Mouse (Mus musculus): Measurements from ENCODE around the gene Cnot6. TPM values are rescaled to one million over a fixed set of nuclear protein-coding genes. Genes with fewer than 3 reads are reported as not detected.

Cnot6 gene
- polyA plus RNA-seq, 1 experiment from 2014 or later: 42.4 TPM

GRCm38 (mm10) chr11:49727877-49728276 lies 15.4 kb upstream of the Cnot6 start:
- H3K4me3 ChIP-seq (ENCODE audit: control insufficient read depth in 1 of 2, insufficient read depth in 1 of 2, low read depth in 1 of 2, low read length in 2 of 2): no peak overlapping the region
- ATAC-seq (ENCODE audit: insufficient number of reproducible peaks, insufficient read depth, low FRiP score, low read depth): no peak
- WGBS: 3% methylated on average over 3 of the region's 3 CpGs
- H3K27ac ChIP-seq (replicated peaks in 1 of 2; ENCODE audit: control insufficient read depth in 1 of 2, insufficient read depth in 1 of 2, low read depth in 2 of 2, low read length in 2 of 2): no peak overlapping the region
- no peak overlapping the region for H3K4me2 ChIP-seq (ENCODE audit: low read length)
- H3K9ac ChIP-seq (ENCODE audit: low read length): no peak overlapping the region
- no peaks in the 10 kb centered on the region for H3K27me3 ChIP-seq (ENCODE audit: control insufficient read depth, insufficient read depth, low read length)
- H3K9me3 ChIP-seq (ENCODE audit: control insufficient read depth, low read length): no peaks in the 10 kb centered on the region
- no peaks in the 10 kb centered on the region for H3K36me3 ChIP-seq (ENCODE audit: control insufficient read depth, insufficient read depth, low read length)
- H3K4me1 ChIP-seq (ENCODE audit: control insufficient read depth in 2 of 2, insufficient read depth in 2 of 2, low read length in 2 of 2): peaks cover 7 to 10% of the 10 kb centered on the region in 2 experiments; a peak in 3 of 4 replicates

DNA sequence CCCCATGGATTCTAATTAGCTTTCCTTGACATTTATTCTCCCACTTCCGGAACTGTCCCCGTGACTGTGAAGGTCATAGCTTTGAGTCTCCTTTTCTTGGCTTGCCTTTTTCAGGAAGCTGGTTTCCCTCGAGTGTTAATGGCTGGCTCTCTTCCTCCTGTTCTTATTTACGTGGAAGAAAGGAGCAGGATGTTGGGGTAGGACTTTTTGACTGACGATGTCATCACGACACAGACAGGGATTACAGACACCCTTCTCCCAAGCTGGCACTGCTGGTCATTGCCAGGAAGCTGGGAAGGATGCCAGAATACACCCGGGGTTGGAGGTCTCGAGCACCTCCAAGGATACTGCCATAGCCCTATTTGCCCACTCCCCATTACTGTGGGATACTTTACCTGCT lies 14.3 kb upstream of the Cnot6 start:
- ATAC-seq (ENCODE audit: insufficient number of reproducible peaks, insufficient read depth, low FRiP score, low read depth): no peak
- Histone ChIP-seq H3K9me3 (ENCODE audit: control insufficient read depth, low read length) (no peaks in the 10 kb centered on the region), H3K36me3 (ENCODE audit: control insufficient read depth, insufficient read depth, low read length) (no peaks in the 10 kb centered on the region), H3K27me3 (ENCODE audit: control insufficient read depth, insufficient read depth, low read length) (no peaks in the 10 kb centered on the region), H3K9ac (ENCODE audit: low read length) (no peak overlapping the region), H3K27ac (replicated peaks in 1 of 2; ENCODE audit: control insufficient read depth in 1 of 2, insufficient read depth in 1 of 2, low read depth in 2 of 2, low read length in 2 of 2) (no peak overlapping the region), H3K4me3 (ENCODE audit: control insufficient read depth in 1 of 2, insufficient read depth in 1 of 2, low read depth in 1 of 2, low read length in 2 of 2) (no peak overlapping the region), H3K4me1 (ENCODE audit: control insufficient read depth in 2 of 2, insufficient read depth in 2 of 2, low read length in 2 of 2) (peaks cover 7 to 10% of the 10 kb centered on the region in 2 experiments; a peak in 3 of 4 replicates), H3K4me2 (ENCODE audit: low read length) (no peak overlapping the region)
- WGBS: 37% methylated on average over 8 of the region's 8 CpGs

- Histone ChIP-seq H3K36me3 (ENCODE audit: control insufficient read depth, insufficient read depth, low read length) (no peaks in the 10 kb centered on the region), H3K9ac (ENCODE audit: low read length) (no peak overlapping the region), H3K4me3 (ENCODE audit: control insufficient read depth in 1 of 2, insufficient read depth in 1 of 2, low read depth in 1 of 2, low read length in 2 of 2) (no peak overlapping the region), H3K9me3 (ENCODE audit: control insufficient read depth, low read length) (no peaks in the 10 kb centered on the region), H3K4me1 (ENCODE audit: control insufficient read depth in 2 of 2, insufficient read depth in 2 of 2, low read length in 2 of 2) (peaks cover 3 to 16% of the 10 kb centered on the region in 2 experiments; a peak in 3 of 4 replicates), H3K27me3 (ENCODE audit: control insufficient read depth, insufficient read depth, low read length) (no peaks in the 10 kb centered on the region), H3K4me2 (ENCODE audit: low read length) (no peak overlapping the region), H3K27ac (replicated peaks in 1 of 2; ENCODE audit: control insufficient read depth in 1 of 2, insufficient read depth in 1 of 2, low read depth in 2 of 2, low read length in 2 of 2) (no peak overlapping the region)
- 77% methylated on average over 2 of the region's 2 CpGs for WGBS
- no peak for ATAC-seq (ENCODE audit: insufficient number of reproducible peaks, insufficient read depth, low FRiP score, low read depth)
Measured at GRCm38 (mm10) chr11:49724676-49725075, 12.2 kb upstream of the Cnot6 start.

GRCm38 (mm10) chr11:49723281-49723680 lies 10.8 kb upstream of the Cnot6 start:
- 79% methylated on average over 2 of the region's 2 CpGs for WGBS
- H3K9me3 ChIP-seq (ENCODE audit: control insufficient read depth, low read length): no peaks in the 10 kb centered on the region
- no peaks in the 10 kb centered on the region for H3K27me3 ChIP-seq (ENCODE audit: control insufficient read depth, insufficient read depth, low read length)
- no peaks in the 10 kb centered on the region for H3K36me3 ChIP-seq (ENCODE audit: control insufficient read depth, insufficient read depth, low read length)
- no peak overlapping the region for H3K9ac ChIP-seq (ENCODE audit: low read length)
- H3K4me1 ChIP-seq (ENCODE audit: control insufficient read depth in 2 of 2, insufficient read depth in 2 of 2, low read length in 2 of 2): peaks cover 0 to 16% of the 10 kb centered on the region in 2 experiments; a peak in 2 of 4 replicates
- no peak overlapping the region for H3K4me3 ChIP-seq (ENCODE audit: control insufficient read depth in 1 of 2, insufficient read depth in 1 of 2, low read depth in 1 of 2, low read length in 2 of 2)
- H3K27ac ChIP-seq (replicated peaks in 1 of 2; ENCODE audit: control insufficient read depth in 1 of 2, insufficient read depth in 1 of 2, low read depth in 2 of 2, low read length in 2 of 2): no peak overlapping the region
- no peak overlapping the region for H3K4me2 ChIP-seq (ENCODE audit: low read length)
- ATAC-seq (ENCODE audit: insufficient number of reproducible peaks, insufficient read depth, low FRiP score, low read depth): no peak

DNA sequence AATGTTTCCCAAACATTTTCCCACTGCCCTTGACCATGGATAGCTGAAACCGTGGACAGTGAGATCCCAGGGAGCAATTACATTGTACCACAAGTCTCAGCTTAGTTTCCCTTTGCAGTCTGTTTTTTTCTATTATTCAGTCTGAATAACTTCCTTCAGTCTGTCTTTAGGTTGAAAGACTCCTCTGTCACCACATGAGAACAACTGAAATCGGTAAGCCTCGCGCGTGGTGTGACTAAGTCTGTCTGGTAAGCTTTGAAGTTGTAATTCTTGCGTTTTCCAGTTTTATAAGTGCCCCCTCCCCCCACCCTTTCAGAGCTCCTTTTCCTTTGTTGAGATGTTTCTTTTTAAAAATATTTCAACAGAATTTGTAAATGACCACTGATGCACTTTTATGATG lies 10.2 kb upstream of the Cnot6 start:
- no peaks in the 10 kb centered on the region for H3K27me3 ChIP-seq (ENCODE audit: control insufficient read depth, insufficient read depth, low read length)
- peaks cover 0 to 16% of the 10 kb centered on the region in 2 experiments; a peak in 2 of 4 replicates for H3K4me1 ChIP-seq (ENCODE audit: control insufficient read depth in 2 of 2, insufficient read depth in 2 of 2, low read length in 2 of 2)
- H3K27ac ChIP-seq (replicated peaks in 1 of 2; ENCODE audit: control insufficient read depth in 1 of 2, insufficient read depth in 1 of 2, low read depth in 2 of 2, low read length in 2 of 2): no peak overlapping the region
- no peak overlapping the region for H3K4me2 ChIP-seq (ENCODE audit: low read length)
- ATAC-seq (ENCODE audit: insufficient number of reproducible peaks, insufficient read depth, low FRiP score, low read depth): no peak
- no peak overlapping the region for H3K9ac ChIP-seq (ENCODE audit: low read length)
- no peaks in the 10 kb centered on the region for H3K36me3 ChIP-seq (ENCODE audit: control insufficient read depth, insufficient read depth, low read length)
- H3K4me3 ChIP-seq (ENCODE audit: control insufficient read depth in 1 of 2, insufficient read depth in 1 of 2, low read depth in 1 of 2, low read length in 2 of 2): no peak overlapping the region
- H3K9me3 ChIP-seq (ENCODE audit: control insufficient read depth, low read length): no peaks in the 10 kb centered on the region
- 86% methylated on average over 6 of the region's 6 CpGs for WGBS

DNA sequence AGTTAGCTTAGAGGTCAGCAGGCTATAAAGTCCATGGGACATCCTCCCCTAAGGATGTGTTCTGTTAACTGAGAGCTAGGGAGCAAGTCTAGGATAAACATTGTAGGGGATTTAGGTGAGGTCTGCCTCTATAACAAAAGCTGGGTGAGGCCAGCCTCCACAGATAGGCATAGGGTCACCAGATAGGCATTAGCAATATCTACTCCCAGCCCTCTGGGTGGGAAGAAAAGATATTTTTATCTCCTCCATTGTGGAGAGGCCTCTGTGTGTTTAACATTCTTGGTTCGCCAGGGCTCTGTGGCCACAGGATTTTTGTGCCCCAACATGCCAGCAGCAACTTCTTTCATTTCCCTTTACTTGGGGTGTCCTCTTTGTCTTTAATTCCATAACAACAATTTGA lies 8.8 kb upstream of the Cnot6 start:
- Histone ChIP-seq H3K4me2 (ENCODE audit: low read length) (no peak overlapping the region), H3K4me1 (ENCODE audit: control insufficient read depth in 2 of 2, insufficient read depth in 2 of 2, low read length in 2 of 2) (peaks cover 0 to 11% of the 10 kb centered on the region in 2 experiments; a peak in 2 of 4 replicates), H3K36me3 (ENCODE audit: control insufficient read depth, insufficient read depth, low read length) (no peaks in the 10 kb centered on the region), H3K27me3 (ENCODE audit: control insufficient read depth, insufficient read depth, low read length) (no peaks in the 10 kb centered on the region), H3K9ac (ENCODE audit: low read length) (no peak overlapping the region), H3K27ac (replicated peaks in 1 of 2; ENCODE audit: control insufficient read depth in 1 of 2, insufficient read depth in 1 of 2, low read depth in 2 of 2, low read length in 2 of 2) (no peak overlapping the region), H3K9me3 (ENCODE audit: control insufficient read depth, low read length) (no peaks in the 10 kb centered on the region), H3K4me3 (ENCODE audit: control insufficient read depth in 1 of 2, insufficient read depth in 1 of 2, low read depth in 1 of 2, low read length in 2 of 2) (no peak overlapping the region)
- no peak for ATAC-seq (ENCODE audit: insufficient number of reproducible peaks, insufficient read depth, low FRiP score, low read depth)
- 35% methylated on average over 1 of the region's 1 CpGs for WGBS

DNA sequence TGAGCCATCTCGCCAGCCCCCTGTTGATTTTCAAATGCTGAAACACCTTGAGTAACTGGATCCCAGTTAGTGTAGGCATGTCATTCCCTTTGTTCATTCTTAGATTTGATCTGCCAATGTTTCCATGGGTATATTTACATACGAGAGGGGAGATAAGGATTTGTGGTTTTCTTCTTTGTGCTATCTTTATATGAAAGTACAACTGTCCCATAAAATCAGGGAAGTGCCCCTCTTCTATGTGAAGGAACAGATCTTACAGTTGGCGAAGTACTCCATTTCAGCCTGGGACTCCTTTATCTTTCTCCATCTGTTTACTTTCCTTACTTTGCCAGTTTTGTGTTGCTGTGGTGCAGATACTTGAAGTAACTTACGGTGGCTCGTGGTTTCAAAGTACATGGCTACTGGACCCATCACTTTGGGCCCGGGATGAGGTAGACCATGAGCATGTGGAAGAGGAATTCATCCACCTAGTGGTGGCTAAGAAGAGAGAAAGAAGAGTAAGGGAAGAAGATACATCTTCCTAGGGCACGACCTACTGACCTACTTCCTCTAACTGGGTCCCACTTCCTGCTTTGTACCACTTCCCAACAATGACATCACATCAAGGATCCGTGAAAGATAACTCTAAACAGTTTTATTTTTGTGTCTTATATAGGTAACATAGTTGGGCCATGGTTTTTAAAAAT lies 7.1 kb upstream of the Cnot6 start:
- H3K4me3 ChIP-seq (ENCODE audit: control insufficient read depth in 1 of 2, insufficient read depth in 1 of 2, low read depth in 1 of 2, low read length in 2 of 2): no peak overlapping the region
- H3K27ac ChIP-seq (replicated peaks in 1 of 2; ENCODE audit: control insufficient read depth in 1 of 2, insufficient read depth in 1 of 2, low read depth in 2 of 2, low read length in 2 of 2): no peak overlapping the region
- H3K36me3 ChIP-seq (ENCODE audit: control insufficient read depth, insufficient read depth, low read length): no peaks in the 10 kb centered on the region
- ATAC-seq (ENCODE audit: insufficient number of reproducible peaks, insufficient read depth, low FRiP score, low read depth): no peak
- H3K4me1 ChIP-seq (ENCODE audit: control insufficient read depth in 2 of 2, insufficient read depth in 2 of 2, low read length in 2 of 2): peaks cover 0 to 11% of the 10 kb centered on the region in 2 experiments; a peak in 2 of 4 replicates
- no peaks in the 10 kb centered on the region for H3K27me3 ChIP-seq (ENCODE audit: control insufficient read depth, insufficient read depth, low read length)
- no peak overlapping the region for H3K9ac ChIP-seq (ENCODE audit: low read length)
- no peaks in the 10 kb centered on the region for H3K9me3 ChIP-seq (ENCODE audit: control insufficient read depth, low read length)
- H3K4me2 ChIP-seq (ENCODE audit: low read length): no peak overlapping the region
- WGBS: 84% methylated on average over 8 of the region's 8 CpGs
